Comparison of ENCODE assay signal across 8 mouse cellular contexts in genomic region chr6:4748506-4748961, GRCm38 (mm10). TPM values are rescaled to one million over a fixed set of nuclear protein-coding genes. Genes with fewer than 3 reads are reported as not detected.
A peak's percentile ranks its signal among the peaks of the same experiment; 100 is the strongest.
DNase-seq lines count a peak whose midpoint lies in the region; ATAC-seq and TF ChIP-seq lines count a peak whose summit lies in the region.

No protein-coding gene starts in this region.

- TF ChIP-seq CTCF in cerebellum, adult 2 months (IDR thresholded peaks at IDR 0.05; ENCODE audit: borderline replicate concordance, insufficient read depth, low read depth, low read length) = no peak

- 55% methylated on average over 15 of the region's 15 CpGs for WGBS in cerebellum, adult 2 months
- 46% methylated on average over 15 of the region's 15 CpGs for WGBS in heart, embryonic 15.5 days
- WGBS in limb, embryonic 12.5 days = 46% methylated on average over 15 of the region's 15 CpGs
- 57% methylated on average over 15 of the region's 15 CpGs for WGBS in neural tube, embryonic 12.5 days

- no peaks in the 10 kb centered on the region for H3K4me1 ChIP-seq in cerebellum, adult 2 months (ENCODE audit: control insufficient read depth, insufficient read depth, low read length)
- no peaks in the 10 kb centered on the region for H3K4me1 ChIP-seq in heart, embryonic 15.5 days (replicated peaks)
- H3K4me1 ChIP-seq in limb, embryonic 12.5 days (replicated peaks) = peaks cover 7% of the 10 kb centered on the region; the same call in 1 of the 2 replicates
- H3K4me1 ChIP-seq in neural tube, embryonic 12.5 days = no peaks in the 10 kb centered on the region

- peak overlapping the region; percentile 84 for H3K4me2 ChIP-seq in heart, embryonic 15.5 days
- H3K4me2 ChIP-seq in limb, embryonic 12.5 days = peak overlapping the region; percentile 62
- peak overlapping the region; percentile 63 for H3K4me2 ChIP-seq in neural tube, embryonic 12.5 days (replicated peaks)

- no peaks in the 10 kb centered on the region for H3K27me3 ChIP-seq in cerebellum, adult 2 months (ENCODE audit: control insufficient read depth, insufficient read depth, low read length)
- no peaks in the 10 kb centered on the region for H3K27me3 ChIP-seq in heart, embryonic 15.5 days
- H3K27me3 ChIP-seq in limb, embryonic 12.5 days = no peaks in the 10 kb centered on the region
- no peaks in the 10 kb centered on the region for H3K27me3 ChIP-seq in neural tube, embryonic 12.5 days (replicated peaks)

- no peak for DNase-seq in cerebellum, adult 2 months
- no peak for DNase-seq in cerebellum, adult 11-12 months
- DNase-seq in ovary, postnatal 36 days (ENCODE audit: low spot score) = peak; percentile 36
- DNase-seq in ovary, postnatal 14 days (ENCODE audit: low spot score) = no peak
- no peak for DNase-seq in natural killer cell, adult 2 months (ENCODE audit: low spot score in 2 of 2)

- ATAC-seq in heart, embryonic 15.5 days (replicated peaks; ENCODE audit: insufficient number of reproducible peaks, insufficient read depth, low FRiP score, low read depth) = 0 out of 2 replicates have a peak, but pooled peaks have one; percentile 1
- ATAC-seq in limb, embryonic 12.5 days (ENCODE audit: insufficient number of reproducible peaks, insufficient read depth, low FRiP score, low TSS enrichment, low read depth) = peak; percentile 9; the same call in 1 of the 2 replicates
- ATAC-seq in neural tube, embryonic 12.5 days (ENCODE audit: low FRiP score, low read depth) = peak; percentile 13

- no peaks in the 10 kb centered on the region for H3K36me3 ChIP-seq in heart, embryonic 15.5 days
- H3K36me3 ChIP-seq in limb, embryonic 12.5 days = 0 out of 2 replicates have a peak, but pooled peaks cover 4% of the 10 kb centered on the region
- H3K36me3 ChIP-seq in neural tube, embryonic 12.5 days = no peaks in the 10 kb centered on the region

- TF ChIP-seq POLR2A in cerebellum, adult 2 months (IDR thresholded peaks at IDR 0.05; ENCODE audit: borderline replicate concordance, insufficient read depth, low read length) = no peak

- peaks cover 4% of the 10 kb centered on the region; the same call in 1 of the 2 replicates for H3K9me3 ChIP-seq in heart, embryonic 15.5 days (replicated peaks)
- peaks cover 29% of the 10 kb centered on the region for H3K9me3 ChIP-seq in limb, embryonic 12.5 days
- peaks cover 27% of the 10 kb centered on the region for H3K9me3 ChIP-seq in neural tube, embryonic 12.5 days

- peak overlapping the region; percentile 62 for H3K4me3 ChIP-seq in cerebellum, adult 2 months (replicated peaks; ENCODE audit: insufficient read depth, low read depth, low read length)
- peak overlapping the region; percentile 60 for H3K4me3 ChIP-seq in heart, embryonic 15.5 days
- peak overlapping the region; percentile 49 for H3K4me3 ChIP-seq in limb, embryonic 12.5 days (replicated peaks)
- peak overlapping the region; percentile 50 for H3K4me3 ChIP-seq in neural tube, embryonic 12.5 days

- no peak overlapping the region for H3K9ac ChIP-seq in heart, embryonic 15.5 days
- peak overlapping the region; percentile 53 for H3K9ac ChIP-seq in limb, embryonic 12.5 days (replicated peaks)
- no peak overlapping the region for H3K9ac ChIP-seq in neural tube, embryonic 12.5 days

- no peak overlapping the region for H3K27ac ChIP-seq in cerebellum, adult 2 months (ENCODE audit: insufficient read depth, low read length)
- H3K27ac ChIP-seq in heart, embryonic 15.5 days = peak overlapping the region; percentile 30
- peak overlapping the region; percentile 77 for H3K27ac ChIP-seq in limb, embryonic 12.5 days
- no peak overlapping the region for H3K27ac ChIP-seq in neural tube, embryonic 12.5 days

RNA-seq across cellular contexts. Expression of gene Peg10, which starts 1.4 kb away (rescaled TPM):
- polyA plus RNA-seq in cerebellum, adult 2 months (2012; rRNA removed) = 18.7 and 18.9 TPM in 2 replicates
- 1.3 and 1.8 TPM in 2 replicates for polyA plus RNA-seq in heart, embryonic 15.5 days (2015; fragmentation: Nextera tagmentation; extraction: Ambion mirVana)
- 9.1 and 11.4 TPM in 2 replicates for polyA plus RNA-seq in limb, embryonic 12.5 days (2016; fragmentation: Nextera tagmentation; extraction: Ambion mirVana)
- 6.0 TPM in 2 replicates for polyA plus RNA-seq in neural tube, embryonic 12.5 days (2016; fragmentation: Nextera tagmentation; extraction: Ambion mirVana)

RNA-seq across cellular contexts. Expression of gene Sgce, which starts 1.5 kb away (rescaled TPM):
- 39.5 and 40.5 TPM in 2 replicates for polyA plus RNA-seq in cerebellum, adult 2 months (2012; rRNA removed)
- polyA plus RNA-seq in heart, embryonic 15.5 days (2015; fragmentation: Nextera tagmentation; extraction: Ambion mirVana) = 57.7 and 57.8 TPM in 2 replicates
- polyA plus RNA-seq in limb, embryonic 12.5 days (2016; fragmentation: Nextera tagmentation; extraction: Ambion mirVana) = 57.5 TPM in 2 replicates
- 60.0 and 61.9 TPM in 2 replicates for polyA plus RNA-seq in neural tube, embryonic 12.5 days (2016; fragmentation: Nextera tagmentation; extraction: Ambion mirVana)

Comparison
In these comparisons a context has a peak if more than half of its experiments do, and no peak if none do; other contexts are left out.
1. H3K27ac ChIP-seq: peak in heart, embryonic 15.5 days (single experiment) and limb, embryonic 12.5 days (single experiment); none in cerebellum, adult 2 months (single experiment) and neural tube, embryonic 12.5 days (single experiment).
2. Peak in every context shown above with its lines, with median percentiles within 50 percentile points of each other: H3K4me3 ChIP-seq, ATAC-seq and H3K4me2 ChIP-seq.